Mouse (Mus musculus) liver, postnatal 0 days (tissue): ENCODE results near the gene Tigit. TPM values are rescaled to one million over a fixed set of nuclear protein-coding genes. Genes with fewer than 3 reads are reported as not detected.

Source experiments
- ATAC-seq: fragments of 200-750 bp; cut with Nextera tagmentation; 2 replicates; pipeline ENCODE4 v1.8.0; 2017; ENCODE audit warnings: mild to moderate bottlenecking, moderate library complexity
- DNase-seq: peaks from one replicate; pipeline ENCODE4 v3.0.0-alpha.2; 2016
- H3K27ac ChIP-seq: fragments of 300-500 bp; sonication (generic); 2 replicates; pipeline ENCODE4 v1.5.1; 2014; ENCODE audit warnings: antibody characterized with exemption, moderate library complexity, mild to moderate bottlenecking, low read depth
- H3K27me3 ChIP-seq: fragments of 300-500 bp; sonication (generic); 2 replicates; pipeline ENCODE4 v1.6.1; 2014; ENCODE audit warnings: low read length, control low read depth, mixed read lengths; ENCODE audit not compliant: insufficient read depth
- H3K36me3 ChIP-seq: fragments of 300-500 bp; sonication (generic); replicated peaks from 2 replicates; pipeline ENCODE4 v1.6.1; 2014; ENCODE audit warnings: mild to moderate bottlenecking, control low read depth, low read length, moderate library complexity, mixed read lengths; ENCODE audit not compliant: insufficient read depth
- H3K4me1 ChIP-seq: fragments of 300-500 bp; sonication (generic); 2 replicates; pipeline ENCODE4 v1.6.1; 2014; ENCODE audit warnings: antibody characterized with exemption, mild to moderate bottlenecking, control low read depth; ENCODE audit not compliant: insufficient read depth
- H3K4me2 ChIP-seq: fragments of 300-500 bp; sonication (generic); 2 replicates; pipeline ENCODE4 v1.6.1; 2014; ENCODE audit warnings: low read depth, mild to moderate bottlenecking, low read length, moderate library complexity, mixed read lengths
- H3K4me3 ChIP-seq: fragments of 300-500 bp; sonication (generic); 2 replicates; pipeline ENCODE4 v1.5.1; 2014; ENCODE audit warnings: low read depth, low read length
- H3K9ac ChIP-seq: fragments of 300-500 bp; sonication (generic); replicated peaks from 2 replicates; pipeline ENCODE4 v1.6.1; 2014; ENCODE audit warnings: mild to moderate bottlenecking, moderate library complexity
- H3K9me3 ChIP-seq: fragments of 300-500 bp; sonication (generic); 2 replicates; pipeline ENCODE4 v1.6.1; 2016; ENCODE audit warnings: mild to moderate bottlenecking, control low read depth, low read length, mixed read lengths
- CTCF ChIP-seq: sonication (generic); IDR thresholded peaks from 2 replicates; pipeline ENCODE4 v1.5.1; 2016; ENCODE audit warnings: antibody characterized with exemption, low read depth
- EP300 ChIP-seq: IDR thresholded peaks from 2 replicates; pipeline ENCODE4 v1.6.1; 2016; ENCODE audit warnings: antibody characterized with exemption, low read depth, mild to moderate bottlenecking
- WGBS: fragments of 180-500 bp; shearing (Covaris S2); extraction: QIAGEN DNeasy Blood & Tissue Kit; methylation state at CpG from one replicate; pipeline ENCODE4 v1.1.7; 2014; ENCODE audit not compliant: insufficient replicate concordance; 5-methylcytosine and 5-hydroxymethylcytosine counted together
- polyA plus RNA-seq: library from polyadenylated mRNA; unstranded; fragments of >200 nt; fragmentation: Nextera tagmentation; extraction: Ambion mirVana; gene quantifications from 2 replicates; pipeline ENCODE4 v1.2.1, GENCODE M21; 2015

The Tigit gene
- polyA plus RNA-seq, 1 experiment from 2014 or later, result 0.12 TPM

DNA sequence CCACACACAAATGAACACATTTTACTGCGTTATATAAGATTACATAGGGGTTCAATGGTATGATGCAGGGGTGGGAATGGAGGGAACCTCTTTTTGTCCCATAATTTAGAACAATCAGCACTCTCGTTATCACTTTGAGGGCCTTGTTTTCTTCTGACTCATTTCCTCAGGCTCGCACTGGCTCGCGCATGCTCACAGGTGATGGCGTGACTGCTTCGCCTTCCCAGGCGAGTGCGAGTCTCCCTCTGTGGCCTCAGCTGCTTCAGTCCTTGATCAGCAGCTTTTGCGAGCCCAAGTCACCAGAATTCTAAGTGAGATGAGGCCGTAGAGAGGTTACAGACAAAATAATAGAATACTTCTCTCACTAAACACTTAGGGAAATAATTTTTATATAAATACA, 30.2 kb upstream of the Tigit start:
- Histone ChIP-seq H3K36me3 (no peaks in the 10 kb centered on the region), H3K4me1 (no peaks in the 10 kb centered on the region), H3K9me3 (no peaks in the 10 kb centered on the region), H3K9ac (no peak overlapping the region), H3K4me2 (no peak overlapping the region), H3K27ac (no peak overlapping the region), H3K4me3 (no peak overlapping the region), H3K27me3 (no peaks in the 10 kb centered on the region)
- ATAC-seq (no peak), DNase-seq (no peak)
- 81% methylated on average over 11 of the region's 11 CpGs for WGBS
- no peak for TF ChIP-seq EP300
- TF ChIP-seq CTCF, result no peak

DNA sequence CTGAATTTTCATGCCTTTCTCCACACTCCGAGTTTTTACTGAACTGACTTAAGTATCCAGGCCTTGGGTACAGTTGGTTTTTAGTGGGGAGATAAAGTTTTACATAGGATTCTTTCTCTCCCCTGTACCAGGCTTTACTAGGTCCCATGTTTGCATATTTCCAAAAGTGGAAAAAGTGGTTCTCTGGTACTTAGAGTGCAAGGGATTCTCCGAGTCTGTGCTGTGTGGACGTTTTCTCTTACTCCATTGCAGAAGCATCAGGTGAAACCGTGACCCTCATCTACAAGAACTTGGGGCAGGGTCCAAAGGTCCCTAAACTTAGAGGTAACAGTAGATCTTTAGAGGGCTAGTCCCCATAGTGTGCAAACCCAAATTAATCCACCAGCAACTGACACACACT, 28.7 kb upstream of the Tigit start:
- no peak for TF ChIP-seq CTCF
- TF ChIP-seq EP300, result no peak
- H3K9me3 ChIP-seq, result no peaks in the 10 kb centered on the region
- no peak overlapping the region for H3K27ac ChIP-seq
- DNase-seq, result no peak
- H3K4me2 ChIP-seq, result no peak overlapping the region
- no peaks in the 10 kb centered on the region for H3K4me1 ChIP-seq
- no peak for ATAC-seq
- no peaks in the 10 kb centered on the region for H3K36me3 ChIP-seq
- no peaks in the 10 kb centered on the region for H3K27me3 ChIP-seq
- H3K4me3 ChIP-seq, result no peak overlapping the region
- WGBS, result 80% methylated on average over 4 of the region's 4 CpGs
- H3K9ac ChIP-seq, result no peak overlapping the region

DNA sequence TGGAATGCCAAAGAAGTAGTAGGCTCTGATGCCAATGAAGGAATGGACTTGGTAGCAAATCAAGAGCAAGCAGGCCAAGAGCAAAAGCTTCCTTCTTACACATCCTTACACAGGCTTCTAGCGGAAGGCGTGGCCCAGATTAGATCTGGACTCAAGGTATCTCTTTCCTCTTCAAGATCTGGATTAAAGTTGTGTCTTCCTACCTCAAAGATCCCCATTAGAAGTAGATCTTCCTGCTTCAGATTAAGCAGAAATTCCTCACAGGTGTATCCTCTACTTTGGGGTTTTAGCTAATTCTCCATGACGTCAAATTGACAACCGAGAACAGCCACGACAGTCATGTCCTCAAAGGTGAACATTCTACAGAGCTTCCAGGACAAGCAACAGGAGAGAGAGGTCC, 27.8 kb upstream of the Tigit start:
- H3K9me3 ChIP-seq, result no peaks in the 10 kb centered on the region
- 88% methylated on average over 5 of the region's 5 CpGs for WGBS
- H3K4me1 ChIP-seq, result no peaks in the 10 kb centered on the region
- H3K4me2 ChIP-seq, result no peak overlapping the region
- TF ChIP-seq EP300 (no peak), CTCF (no peak)
- H3K27me3 ChIP-seq, result no peaks in the 10 kb centered on the region
- no peak overlapping the region for H3K9ac ChIP-seq
- no peak overlapping the region for H3K4me3 ChIP-seq
- no peak overlapping the region for H3K27ac ChIP-seq
- DNase-seq, result no peak
- no peaks in the 10 kb centered on the region for H3K36me3 ChIP-seq
- ATAC-seq, result no peak

DNA sequence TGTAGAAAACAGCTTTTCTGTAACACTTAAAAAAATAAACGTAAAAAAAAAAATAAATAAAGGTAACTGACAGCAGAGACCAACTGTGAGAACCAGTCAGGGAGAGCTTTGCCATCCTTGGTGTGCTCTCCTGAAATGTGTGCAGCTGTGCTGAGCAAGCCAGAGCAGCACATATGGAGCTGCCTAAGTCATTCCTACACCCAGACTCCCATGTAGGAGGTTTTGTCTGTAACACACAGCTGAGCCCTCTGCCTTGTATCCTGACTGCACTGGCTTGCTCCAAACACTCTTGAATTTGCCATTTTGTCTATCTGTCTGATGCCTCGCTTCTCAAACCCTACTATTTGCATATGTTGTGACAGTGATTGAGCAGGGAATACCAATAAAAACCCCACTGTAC, 27.0 kb upstream of the Tigit start:
- no peak for DNase-seq
- no peak overlapping the region for H3K27ac ChIP-seq
- H3K4me3 ChIP-seq, result no peak overlapping the region
- no peak overlapping the region for H3K9ac ChIP-seq
- no peak overlapping the region for H3K4me2 ChIP-seq
- H3K4me1 ChIP-seq, result no peaks in the 10 kb centered on the region
- TF ChIP-seq EP300 (no peak), CTCF (no peak)
- no peaks in the 10 kb centered on the region for H3K27me3 ChIP-seq
- WGBS, result 75% methylated on average over 2 of the region's 2 CpGs
- no peaks in the 10 kb centered on the region for H3K9me3 ChIP-seq
- H3K36me3 ChIP-seq, result no peaks in the 10 kb centered on the region
- ATAC-seq, result no peak

DNA sequence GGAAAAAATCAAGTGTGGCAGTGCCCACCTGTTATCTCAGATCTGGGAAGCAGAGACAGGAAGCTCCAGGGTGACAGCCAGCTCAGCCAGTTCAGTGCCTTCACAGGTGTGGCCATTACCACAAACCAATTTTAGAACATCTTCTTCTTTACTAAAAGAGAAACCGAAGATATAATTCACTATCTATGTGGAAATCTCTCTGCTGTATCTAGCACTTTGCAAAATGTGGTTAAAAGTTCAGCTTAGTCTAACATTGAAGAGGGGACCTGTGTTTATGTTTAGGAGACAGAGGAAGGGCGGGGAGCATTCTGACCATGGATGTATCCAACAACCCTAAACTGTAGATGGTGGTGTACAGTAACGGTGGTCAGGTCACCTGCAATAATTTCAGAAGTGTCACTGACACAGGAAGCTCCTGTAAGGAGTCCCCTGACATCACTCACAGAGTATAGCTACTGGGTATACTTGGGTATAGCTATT, 26.3 kb upstream of the Tigit start:
- WGBS, result 68% methylated on average over 3 of the region's 3 CpGs
- ATAC-seq, result no peak

DNA sequence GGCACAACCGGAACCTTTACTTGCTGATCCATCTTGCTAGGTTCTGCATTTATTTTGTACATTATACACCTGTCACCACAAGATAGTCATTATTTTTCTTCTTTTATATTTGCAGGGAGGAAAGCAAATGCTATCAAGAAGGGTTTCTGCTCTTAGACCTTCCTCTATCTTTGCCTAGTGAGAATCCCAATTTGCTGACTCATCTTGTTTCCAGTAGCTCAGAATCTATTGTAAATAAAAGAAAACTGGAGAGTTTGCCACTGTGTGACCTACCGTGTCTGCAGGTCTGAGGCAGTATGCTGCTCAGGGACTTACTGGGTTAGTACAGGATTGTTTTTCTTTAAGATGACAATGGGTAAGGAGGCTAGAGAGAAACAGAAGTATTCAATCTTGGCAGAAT, 24.0 kb upstream of the Tigit start:
- Histone ChIP-seq H3K27ac (no peak overlapping the region), H3K27me3 (no peaks in the 10 kb centered on the region), H3K4me3 (no peak overlapping the region), H3K4me2 (no peak overlapping the region), H3K4me1 (no peaks in the 10 kb centered on the region), H3K9ac (no peak overlapping the region), H3K36me3 (no peaks in the 10 kb centered on the region), H3K9me3 (no peaks in the 10 kb centered on the region)
- TF ChIP-seq EP300, result no peak
- no peak for TF ChIP-seq CTCF
- 65% methylated on average over 2 of the region's 2 CpGs for WGBS
- DNase-seq (no peak), ATAC-seq (no peak)

More for the DNA sequence above, 26.3 kb upstream of the Tigit start:
- no peaks in the 10 kb centered on the region for H3K36me3 ChIP-seq
- H3K4me2 ChIP-seq, result no peak overlapping the region
- H3K9me3 ChIP-seq, result no peaks in the 10 kb centered on the region
- no peaks in the 10 kb centered on the region for H3K4me1 ChIP-seq
- no peak overlapping the region for H3K27ac ChIP-seq
- no peak overlapping the region for H3K9ac ChIP-seq
- TF ChIP-seq CTCF, result no peak
- TF ChIP-seq EP300, result no peak
- no peaks in the 10 kb centered on the region for H3K27me3 ChIP-seq
- DNase-seq, result no peak
- no peak overlapping the region for H3K4me3 ChIP-seq

DNA sequence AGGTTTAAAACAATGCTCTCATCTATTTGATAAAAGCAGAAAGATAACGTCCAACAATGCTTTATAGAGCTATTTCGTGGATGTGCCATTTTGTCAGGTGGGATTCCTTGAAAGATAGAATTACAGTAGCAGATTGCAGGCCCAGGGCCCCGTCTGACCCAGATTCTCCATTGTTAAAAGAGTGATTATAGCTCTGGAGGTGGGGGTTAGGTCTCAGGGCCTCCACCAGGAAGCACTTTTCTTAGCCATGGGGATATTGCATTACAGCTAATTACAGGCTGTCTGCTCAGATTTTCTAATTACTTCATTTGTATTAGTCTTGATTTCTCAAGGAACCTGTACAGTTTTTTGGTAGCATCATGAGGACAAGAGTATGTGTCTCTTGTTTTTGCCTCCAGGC, 10.5 kb upstream of the Tigit start:
- 71% methylated on average over 3 of the region's 3 CpGs for WGBS

More for the DNA sequence above, 10.5 kb upstream of the Tigit start:
- Histone ChIP-seq H3K36me3 (no peaks in the 10 kb centered on the region), H3K9me3 (no peaks in the 10 kb centered on the region), H3K27ac (no peak overlapping the region), H3K4me2 (no peak overlapping the region), H3K4me1 (no peaks in the 10 kb centered on the region), H3K4me3 (no peak overlapping the region), H3K9ac (no peak overlapping the region), H3K27me3 (no peaks in the 10 kb centered on the region)
- ATAC-seq, result no peak
- no peak for DNase-seq
- TF ChIP-seq EP300 (no peak), CTCF (no peak)
